Mouse (Mus musculus): ENCODE data around the gene Rgl1.

- TF ChIP-seq GATA1 (IDR thresholded peaks at IDR 0.05; ENCODE audit: borderline replicate concordance, low read length) (no peak), FLI1 (IDR thresholded peaks at IDR 0.05; ENCODE audit: low read length) (no peak)
Measured at GRCm38 (mm10) chr1:152629780-152630179, 136.4 kb downstream of the Rgl1 start.

All from megakaryocyte, embryonic 14.5 days (primary cell).